Mouse (Mus musculus) left cerebral cortex, adult 8-10 months (tissue): ENCODE results near the gene Zfp663. TPM values are rescaled to one million over a fixed set of nuclear protein-coding genes. Genes with fewer than 3 reads are reported as not detected.
A peak's percentile ranks its signal among the peaks of the same experiment; 100 is the strongest.

Experiments used
- DNase-seq, 2 experiments: peaks; one replicate each; pipeline ENCODE4 v3.0.0; 2022; ENCODE audit warnings: low spot score in 2 of 2
- total RNA-seq, 4 experiments: library from RNA; stranded (reverse); gene quantifications; 2 replicates each; pipeline ENCODE4 v1.2.4; 2022

The Zfp663 gene
- total RNA-seq, 4 experiments from 2014 or later, result 0.11 TPM; not detected in 3

- DNase-seq, result no peak
Observed at GRCm38 (mm10) chr2:165370348-165370747, 1.8 kb upstream of the Zfp663 start.

- DNase-seq, result no peak
Observed at GRCm38 (mm10) chr2:165367868-165368439, 575 bp downstream of the Zfp663 start.

- no peak for DNase-seq
Observed at GRCm38 (mm10) chr2:165367047-165367520, 1.4 kb downstream of the Zfp663 start.

GRCm38 (mm10) chr2:165364334-165365091, 4.0 kb downstream of the Zfp663 start:
- peak in 1 of 2 experiments; percentile 36 for DNase-seq

- DNase-seq, result no peak
Observed at GRCm38 (mm10) chr2:165363282-165363681, 5.2 kb downstream of the Zfp663 start.

GRCm38 (mm10) chr2:165360861-165361260, 7.7 kb downstream of the Zfp663 start:
- no peak for DNase-seq

- DNase-seq, result no peak
Observed at GRCm38 (mm10) chr2:165351828-165352513, 16.6 kb downstream of the Zfp663 start.

- no peak for DNase-seq
Observed at GRCm38 (mm10) chr2:165349466-165349865, 19.1 kb downstream of the Zfp663 start.

- DNase-seq, result no peak
Observed at GRCm38 (mm10) chr2:165346180-165346579, 22.3 kb downstream of the Zfp663 start.

- DNase-seq, result no peak
Observed at GRCm38 (mm10) chr2:165337191-165337590, 31.3 kb downstream of the Zfp663 start.

GRCm38 (mm10) chr2:165332610-165333210, 35.8 kb downstream of the Zfp663 start:
- DNase-seq, result no peak

- DNase-seq, result no peak
Observed at GRCm38 (mm10) chr2:165329703-165330102, 38.8 kb downstream of the Zfp663 start.

GRCm38 (mm10) chr2:165328746-165329145, 39.8 kb downstream of the Zfp663 start:
- no peak for DNase-seq

- DNase-seq, result no peak
Observed at GRCm38 (mm10) chr2:165327386-165327785, 41.1 kb downstream of the Zfp663 start.

GRCm38 (mm10) chr2:165326304-165327190, 42.0 kb downstream of the Zfp663 start, which contains the start of gene Elmo2:
Gene Elmo2 (minus strand): TSS chr2:165326479.
- DNase-seq, result peak; percentile 96 to 98

GRCm38 (mm10) chr2:165325521-165326303, 42.8 kb downstream of the Zfp663 start:
- DNase-seq, result no peak

- no peak for DNase-seq
Observed at GRCm38 (mm10) chr2:165323928-165324327, 44.6 kb downstream of the Zfp663 start.

- DNase-seq, result peak in 1 of 2 experiments; percentile 60
Observed at GRCm38 (mm10) chr2:165323484-165323883, 45.0 kb downstream of the Zfp663 start.

GRCm38 (mm10) chr2:165321981-165322735, 46.4 kb downstream of the Zfp663 start:
- DNase-seq, result no peak
